Mouse (Mus musculus) cerebellum, adult 11 months (tissue): ENCODE measurements around the gene Tiam2.
"Not testable (repeated sequence)": the region's sequence is repeated elsewhere in the genome, so short reads cannot be mapped to it uniquely, and the experiment has no call there.

ENCODE experiments used
- DNase-seq: peaks from one replicate; pipeline ENCODE4 v3.0.0; 2022

Tiam2 gene

GRCm38 (mm10) chr17:3345276-3345885, 19.0 kb downstream of the Tiam2 start:
- DNase-seq: no peak

DNA sequence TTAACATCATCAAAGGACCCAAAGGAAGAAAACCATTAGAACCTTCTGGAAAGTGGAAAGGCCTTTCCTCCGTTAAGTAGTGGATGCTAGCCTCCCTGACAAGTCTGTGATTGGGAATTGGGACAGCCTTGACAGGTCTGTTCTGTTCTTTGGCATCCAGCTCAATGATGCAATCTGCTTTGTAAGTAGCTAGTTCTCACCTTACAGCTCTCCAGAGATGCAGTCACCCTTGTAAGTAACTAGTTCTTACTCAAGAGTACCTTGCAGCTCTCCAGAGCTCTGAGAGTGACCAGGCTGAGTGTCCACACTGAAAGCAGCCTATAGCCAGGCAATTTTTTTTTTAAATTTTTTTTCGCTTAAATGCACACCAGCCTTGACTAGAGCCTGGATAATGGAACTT, 21.4 kb downstream of the Tiam2 start:
- DNase-seq: no peak

DNA sequence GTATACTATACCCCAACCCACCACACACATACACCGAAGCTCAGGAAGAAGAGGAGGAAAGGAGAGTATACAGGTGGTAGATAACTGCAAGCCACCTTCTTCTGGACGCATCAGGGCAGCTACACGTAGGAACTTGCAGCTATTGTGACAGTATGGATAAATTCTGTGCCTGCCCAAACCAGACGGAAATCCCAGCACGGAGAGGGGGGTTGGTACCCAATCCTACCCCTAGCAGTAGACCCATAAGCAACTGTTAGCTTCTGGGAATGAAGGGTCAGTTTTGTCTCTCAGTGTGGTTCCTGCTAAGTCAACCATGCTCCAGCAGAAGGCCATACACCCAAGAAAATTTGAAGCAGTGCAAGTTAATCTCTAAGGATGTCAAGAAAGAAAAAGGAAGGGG, 23.0 kb downstream of the Tiam2 start:
- no peak for DNase-seq

DNA sequence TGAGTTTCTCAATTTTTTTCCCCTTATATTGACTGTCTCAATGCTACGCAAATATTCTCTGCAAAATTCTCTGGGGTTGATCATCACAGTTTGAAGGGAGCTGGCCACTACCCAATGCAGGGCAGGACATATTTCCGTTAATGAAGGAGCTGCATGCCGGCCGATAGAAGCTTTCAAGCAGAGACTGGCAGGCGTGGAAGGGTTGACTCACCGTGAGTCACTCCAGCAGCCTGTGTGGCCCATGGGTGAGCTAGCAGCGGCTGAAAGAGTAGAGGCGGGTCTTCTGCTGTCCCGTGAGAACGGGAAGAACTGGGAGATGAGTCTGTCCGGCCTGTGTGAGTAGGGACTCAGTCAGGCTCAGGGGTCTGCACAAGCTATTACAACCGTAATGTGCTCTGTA, 23.6 kb downstream of the Tiam2 start:
- DNase-seq: no peak

DNA sequence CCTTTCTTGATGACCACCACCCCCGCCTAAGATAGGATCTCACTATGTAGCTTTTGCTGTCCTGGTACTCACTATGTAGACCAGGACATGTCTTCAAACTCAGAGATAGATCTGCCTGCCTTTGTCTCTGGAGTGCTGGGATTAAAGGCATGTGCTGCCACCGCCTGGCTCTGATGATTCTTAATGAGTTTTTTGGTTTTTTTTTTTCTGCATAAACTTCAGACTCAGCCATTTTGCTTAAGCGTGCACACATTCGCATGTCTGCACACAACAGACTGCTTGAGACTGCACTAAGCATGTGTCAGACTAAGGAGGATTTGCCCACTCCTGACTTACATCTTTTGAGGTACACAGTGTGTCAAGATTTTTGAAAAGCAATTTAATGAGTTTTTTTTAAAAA, 24.0 kb downstream of the Tiam2 start:
- no peak for DNase-seq

- DNase-seq: no peak
These were observed 25.3 kb downstream of the Tiam2 start for GRCm38 (mm10) chr17:3351668-3352067.

GRCm38 (mm10) chr17:3353141-3353540, 26.8 kb downstream of the Tiam2 start:
- DNase-seq: not testable (repeated sequence)

DNA sequence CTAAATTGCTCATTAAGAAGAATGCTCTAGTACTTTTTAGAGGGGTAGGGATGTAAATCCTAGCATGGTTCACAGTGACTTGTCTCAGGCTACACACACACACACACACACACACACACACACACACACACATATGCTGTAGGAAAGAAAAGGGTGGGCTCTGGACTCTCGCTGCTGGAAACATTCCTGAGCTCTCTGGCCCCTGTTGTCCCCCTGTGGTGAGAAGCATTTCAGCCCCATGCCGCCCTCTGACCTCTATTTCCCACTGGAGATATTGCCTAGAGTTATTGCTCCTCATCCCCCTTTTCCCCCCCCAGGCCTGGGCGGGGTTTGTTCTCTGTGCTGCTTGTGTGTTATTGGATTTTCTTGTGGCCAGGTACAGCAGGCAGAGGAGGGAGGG, 28.5 kb downstream of the Tiam2 start:
- DNase-seq: no peak

- DNase-seq: no peak
These were observed 30.4 kb downstream of the Tiam2 start for GRCm38 (mm10) chr17:3356633-3357365.

- no peak for DNase-seq
These were observed 33.9 kb downstream of the Tiam2 start for GRCm38 (mm10) chr17:3360236-3360635.

- no peak for DNase-seq
These were observed 35.4 kb downstream of the Tiam2 start for GRCm38 (mm10) chr17:3361751-3362150.

GRCm38 (mm10) chr17:3363216-3363615, 36.8 kb downstream of the Tiam2 start:
- DNase-seq: no peak

DNA sequence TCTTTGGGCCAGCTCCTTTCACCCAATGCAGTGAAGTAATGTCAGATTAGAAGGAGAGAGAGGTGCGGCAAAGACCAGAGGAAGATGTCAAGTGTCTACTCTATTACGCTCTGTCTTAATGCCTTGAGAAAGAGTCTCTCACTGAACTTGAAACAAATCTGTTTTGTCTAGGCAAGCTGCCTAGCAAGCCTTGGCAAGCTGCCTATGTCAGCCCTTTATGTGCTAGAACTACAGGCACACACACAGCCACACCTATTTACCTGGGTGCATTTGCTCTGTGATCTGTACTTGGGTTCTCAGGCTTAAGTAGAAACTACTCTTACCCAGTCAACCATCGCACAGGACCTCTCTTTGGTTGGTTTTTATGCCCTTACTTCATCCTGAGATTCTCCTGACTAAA, 40.4 kb downstream of the Tiam2 start:
- no peak for DNase-seq

GRCm38 (mm10) chr17:3368386-3368785, 42.0 kb downstream of the Tiam2 start:
- DNase-seq: no peak

DNA sequence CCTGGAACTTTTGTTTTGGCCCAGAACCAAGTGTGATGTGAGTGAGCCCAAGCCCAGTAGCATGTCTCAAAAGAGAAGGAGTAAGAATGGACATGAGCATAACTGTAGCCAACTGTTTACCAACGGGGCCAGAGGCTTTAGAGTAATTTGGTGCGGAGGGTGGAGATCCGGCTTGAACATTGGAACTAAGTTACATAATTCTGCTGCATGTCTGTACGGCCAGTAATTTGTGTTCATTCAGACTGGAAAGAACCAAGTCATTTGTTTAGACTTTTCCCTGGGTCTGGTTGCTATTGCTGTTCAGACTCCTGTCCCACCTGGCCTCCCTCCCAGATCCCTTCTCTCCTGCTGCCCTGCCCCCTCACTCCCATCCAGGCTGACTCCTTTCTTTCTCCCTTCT, 43.3 kb downstream of the Tiam2 start:
- DNase-seq: no peak

DNA sequence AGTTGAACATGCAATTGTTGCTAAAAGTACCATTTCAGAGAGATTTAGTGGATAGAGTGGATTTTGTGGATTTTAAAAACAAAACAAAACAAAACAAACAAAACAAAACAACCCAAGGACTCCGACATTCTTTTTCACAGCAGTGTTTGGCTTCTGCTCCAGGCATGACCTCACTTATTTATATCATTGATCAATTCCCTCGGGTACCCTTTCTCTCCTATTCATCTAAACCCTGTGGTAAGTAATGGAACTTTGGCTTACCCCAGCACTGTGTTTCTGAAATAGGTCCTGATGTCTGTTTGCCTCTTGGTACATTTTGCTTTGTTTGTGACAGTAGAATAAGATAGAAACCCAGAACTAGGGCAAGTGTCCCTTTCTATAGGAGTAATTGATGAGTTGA, 52.2 kb downstream of the Tiam2 start:
- DNase-seq: no peak

DNA sequence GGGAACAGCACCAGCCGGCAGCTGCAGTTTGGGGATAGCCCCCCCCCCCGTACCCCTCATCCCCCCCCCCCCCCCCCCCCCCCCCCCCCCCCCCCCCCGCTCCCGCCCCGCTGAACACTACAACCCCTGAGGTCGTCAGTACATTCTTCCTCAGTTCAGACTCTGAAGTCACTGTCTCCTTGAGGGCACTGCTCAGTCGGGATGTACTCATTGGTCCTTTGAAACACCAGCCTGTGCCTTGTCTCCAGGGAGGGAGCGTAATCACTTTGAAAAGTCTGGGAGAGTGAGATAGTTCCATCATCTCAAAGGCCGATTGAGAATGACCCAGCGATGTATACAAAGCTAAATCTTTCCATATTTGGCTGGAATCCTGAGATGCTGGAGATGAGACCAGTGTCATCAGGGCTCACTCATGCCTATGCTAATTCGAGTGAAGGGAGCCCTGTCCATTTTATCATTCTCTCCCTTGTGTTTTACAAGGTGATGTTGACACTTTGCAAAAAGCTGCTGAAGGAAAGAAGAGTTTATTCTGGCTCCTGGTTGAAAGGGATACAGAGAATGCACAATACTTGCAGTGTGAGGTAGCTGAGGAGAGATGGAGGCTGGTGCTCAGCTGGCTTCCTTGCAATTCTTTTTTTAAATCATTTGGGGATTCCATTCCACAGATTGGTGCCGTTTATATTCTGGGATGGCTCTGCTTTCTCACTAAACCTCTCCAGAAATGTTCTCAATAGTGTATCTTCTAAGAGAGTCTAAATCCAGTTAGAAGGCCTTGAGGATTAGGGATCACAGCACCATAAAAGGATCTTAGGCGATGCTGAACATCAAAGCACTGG, 53.6 kb downstream of the Tiam2 start:
- no peak for DNase-seq

GRCm38 (mm10) chr17:3385391-3385790, 59.0 kb downstream of the Tiam2 start:
- DNase-seq: no peak

DNA sequence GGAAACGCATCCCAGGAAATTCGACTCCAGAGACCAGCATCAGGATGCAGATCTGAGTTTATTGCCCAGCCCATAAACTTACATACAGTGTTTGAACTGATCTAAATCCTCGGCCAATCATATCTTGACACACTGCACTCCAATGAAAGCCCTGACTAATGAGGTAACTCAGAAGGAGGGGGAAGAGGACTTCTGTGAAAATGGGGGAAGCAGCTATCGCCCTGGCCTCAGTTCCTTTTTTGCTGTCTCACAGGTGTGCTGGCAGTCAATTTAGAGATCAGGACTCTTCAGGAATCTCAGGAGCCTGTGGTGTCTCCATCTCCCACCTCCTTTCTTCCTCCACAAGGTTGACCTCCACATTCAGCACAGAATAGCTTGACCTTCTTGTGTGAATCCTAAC, 61.4 kb downstream of the Tiam2 start:
- DNase-seq: no peak

DNA sequence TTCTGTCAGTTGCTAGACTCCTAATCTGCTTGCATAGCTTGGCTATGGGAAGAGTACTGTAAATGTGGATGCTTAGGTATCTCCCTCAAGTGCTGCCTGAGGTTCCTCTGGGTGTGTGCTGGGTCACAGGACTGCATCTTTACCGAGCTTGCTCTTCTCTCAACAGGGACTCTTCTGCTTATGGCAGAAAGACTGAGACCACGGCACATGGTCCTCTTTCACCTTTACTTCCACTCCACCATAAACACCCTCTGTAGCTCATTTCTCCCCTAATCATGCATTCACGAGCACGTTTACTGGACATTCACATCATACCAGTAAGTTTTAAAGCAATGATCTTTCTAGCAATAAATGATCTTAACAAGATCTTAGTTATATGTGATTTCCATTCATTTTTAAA, 63.4 kb downstream of the Tiam2 start:
- DNase-seq: no peak

GRCm38 (mm10) chr17:3393981-3394380, 67.6 kb downstream of the Tiam2 start:
- no peak for DNase-seq

GRCm38 (mm10) chr17:3394985-3395384, 68.6 kb downstream of the Tiam2 start:
- no peak for DNase-seq

DNA sequence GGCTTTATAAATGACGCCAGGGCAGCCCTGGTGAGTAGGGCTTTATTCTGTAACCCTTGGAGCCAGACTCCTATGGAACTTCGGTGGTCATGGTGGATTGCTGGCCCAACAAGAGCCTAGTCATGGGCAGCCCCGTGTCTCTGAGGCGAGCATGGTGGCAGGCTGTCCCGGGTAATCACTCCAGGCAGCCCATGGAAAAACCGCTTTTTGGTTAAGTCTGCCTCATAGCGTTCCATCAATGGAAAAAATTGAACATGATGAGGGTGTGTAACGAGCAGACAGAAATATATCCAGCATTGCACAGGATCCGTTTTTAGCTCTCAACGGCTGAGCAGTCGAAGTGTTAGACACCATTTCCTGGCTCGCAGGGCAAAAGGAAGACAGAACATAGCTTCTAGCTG, 70.5 kb downstream of the Tiam2 start:
- DNase-seq: no peak

DNA sequence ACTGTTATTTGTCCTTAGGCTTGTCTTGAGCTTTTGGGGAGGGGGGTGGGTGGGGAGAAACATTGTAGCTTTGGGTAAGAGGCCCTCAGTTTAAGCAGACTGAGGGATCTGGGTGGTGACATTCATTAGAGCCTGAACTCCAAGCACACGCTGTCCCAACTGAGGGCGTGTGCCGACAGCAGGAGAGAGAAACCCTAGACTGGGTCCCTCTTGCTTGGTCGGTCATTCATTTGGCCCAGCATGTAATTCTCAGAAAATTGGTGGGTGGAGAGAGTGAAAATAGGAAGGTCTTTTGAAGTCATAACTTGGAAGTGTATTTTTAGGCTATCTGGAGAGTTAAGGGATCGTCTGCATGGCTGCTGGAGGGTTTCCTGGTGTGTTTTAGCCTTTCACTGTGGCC, 71.5 kb downstream of the Tiam2 start:
- no peak for DNase-seq
